Mouse (Mus musculus) embryonic fibroblast, embryonic 13.5 days (primary cell): ENCODE data around the gene Arhgef38.

ENCODE experiments used
- CTCF ChIP-seq: IDR thresholded peaks from 2 replicates; pipeline ENCODE4 v1.5.1; 2011; ENCODE audit warnings: mild to moderate bottlenecking, control low read depth, low read length, moderate library complexity, borderline replicate concordance; ENCODE audit not compliant: insufficient read depth
- POLR2A ChIP-seq: IDR thresholded peaks from 2 replicates; pipeline ENCODE4 v1.6.1; 2011; ENCODE audit warnings: low read depth, mild to moderate bottlenecking, control low read depth, low read length, moderate library complexity

- TF ChIP-seq POLR2A, result no peak
- no peak for TF ChIP-seq CTCF
Measured at GRCm38 (mm10) chr3:133144511-133145147, 90.1 kb downstream of the Arhgef38 start.
